Mouse (Mus musculus) heart, postnatal 10 days (tissue): ENCODE measurements around the gene Calml4. TPM values are rescaled to one million over a fixed set of nuclear protein-coding genes. Genes with fewer than 3 reads are reported as not detected.
A peak's percentile ranks its signal among the peaks of the same experiment; 100 is the strongest.
"Not testable (repeated sequence)": the region's sequence is repeated elsewhere in the genome, so short reads cannot be mapped to it uniquely, and the experiment has no call there.

ENCODE experiments used
- DNase-seq, 2 experiments: peaks; one replicate each; pipeline ENCODE4 v3.0.0; 2021
- intact Hi-C: fragments of 180-260 bp; cut with DNase I; formaldehyde crosslinking; loops from one replicate; pipeline ENCODE4 v1.15.1; 2025
- total RNA-seq, 2 experiments: library from RNA; stranded (reverse); gene quantifications; 2 replicates each; pipeline ENCODE4 v1.2.3; 2021

The Calml4 gene
- 1 to 10 TPM; 1.8 to 2.2 TPM for total RNA-seq

DNA sequence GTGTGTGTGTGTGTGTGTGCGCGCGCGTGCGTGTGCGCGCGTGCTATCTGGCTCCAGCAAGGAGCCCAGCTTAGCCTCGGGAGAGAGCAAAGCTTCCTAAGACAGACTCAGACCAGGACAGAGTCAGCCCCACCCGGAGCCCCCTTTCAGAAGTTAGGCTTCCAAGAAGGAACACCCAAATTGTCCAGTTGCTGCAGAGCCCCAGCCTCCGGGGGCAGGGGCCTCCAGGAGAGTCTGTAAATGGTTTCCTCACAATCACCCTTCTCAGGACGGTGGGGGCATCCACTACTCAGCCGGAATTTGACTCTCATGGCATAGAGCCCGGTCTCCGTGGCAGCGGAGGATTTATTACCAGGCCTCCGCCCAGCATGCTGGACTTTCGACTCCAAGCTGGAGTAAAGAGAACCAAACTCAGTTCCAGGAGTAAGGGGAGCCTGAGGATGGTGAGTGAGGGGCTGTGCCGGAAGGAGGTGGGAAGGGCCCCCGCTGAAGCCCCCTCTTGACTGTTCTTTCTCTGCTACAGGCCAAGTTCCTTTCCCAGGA is at the start of gene Calml4:
TSS of gene Calml4 (plus strand) at position 362 of the 543 bp plus-strand sequence.
- peak; percentile 80 to 87 for DNase-seq
- intact Hi-C loops, result no loop called here

DNA sequence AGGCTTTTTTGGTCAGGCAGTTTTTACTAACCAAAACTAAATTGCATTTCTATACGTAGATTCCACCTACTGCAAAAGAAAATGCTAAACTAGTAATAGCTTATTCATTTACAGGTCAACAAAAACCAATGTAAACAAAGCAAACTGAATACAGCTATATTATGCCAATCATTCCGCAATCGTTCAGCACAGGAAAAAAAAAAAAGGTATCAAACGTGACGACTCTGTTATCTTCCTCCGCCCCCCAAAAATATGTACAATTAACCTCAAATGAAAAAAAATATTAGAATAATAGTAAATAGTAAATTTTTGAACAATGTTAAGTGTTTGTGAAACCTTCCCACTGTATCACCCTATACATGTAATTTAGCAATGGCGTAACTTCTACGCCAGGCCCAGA is 47.8 kb upstream of the Calml4 start:
- DNase-seq, result no peak
- intact Hi-C loops, result no loop called here

DNA sequence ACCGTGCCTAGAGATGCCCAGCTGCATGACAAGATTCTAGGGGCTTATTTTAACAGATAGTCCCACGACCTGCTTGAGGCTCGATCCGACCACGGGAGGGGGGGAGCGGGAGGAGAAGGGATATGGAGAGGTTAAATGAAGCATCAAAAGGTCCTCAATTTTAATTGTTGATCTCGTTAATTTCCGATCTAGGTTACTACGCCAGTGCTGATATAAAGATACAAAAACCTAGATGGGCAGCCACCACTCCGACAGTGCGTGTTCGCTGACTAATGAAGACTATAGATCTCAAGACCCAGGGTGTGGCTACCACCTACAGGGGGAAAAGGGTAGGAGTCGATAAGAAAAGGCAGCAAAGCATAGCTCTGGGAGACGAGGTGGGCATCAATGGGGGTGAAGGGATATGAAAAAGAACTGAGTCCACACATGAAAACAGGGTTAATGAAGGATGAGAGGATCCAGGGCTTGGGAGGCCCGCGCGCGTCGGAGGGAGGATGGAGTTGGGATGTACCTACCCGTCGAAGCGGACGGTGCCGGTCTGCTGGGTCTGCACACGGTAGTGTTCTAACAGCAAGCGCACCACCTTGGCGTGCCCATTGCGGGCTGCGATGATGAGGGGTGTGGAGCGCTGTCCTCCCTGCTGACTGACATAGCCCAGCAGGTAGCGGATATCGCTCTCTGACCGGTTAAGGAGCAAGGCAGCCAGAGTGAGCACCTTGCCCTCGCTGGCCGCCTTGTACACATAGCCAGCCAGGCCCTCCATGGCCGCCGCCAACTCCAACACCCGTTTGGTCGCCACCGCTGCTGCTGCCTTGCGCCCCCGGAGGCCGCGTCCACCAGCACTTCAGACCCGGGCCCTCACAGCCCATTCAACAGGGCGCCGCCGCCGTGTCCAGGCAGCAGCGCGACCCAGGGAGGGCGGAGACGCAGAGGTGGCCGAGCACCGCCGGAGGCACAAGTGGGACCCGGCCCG is 47.1 kb upstream of the Calml4 start:
- intact Hi-C loops, result no loop called here
- DNase-seq, result peak in 1 of 2 experiments; percentile 18

DNA sequence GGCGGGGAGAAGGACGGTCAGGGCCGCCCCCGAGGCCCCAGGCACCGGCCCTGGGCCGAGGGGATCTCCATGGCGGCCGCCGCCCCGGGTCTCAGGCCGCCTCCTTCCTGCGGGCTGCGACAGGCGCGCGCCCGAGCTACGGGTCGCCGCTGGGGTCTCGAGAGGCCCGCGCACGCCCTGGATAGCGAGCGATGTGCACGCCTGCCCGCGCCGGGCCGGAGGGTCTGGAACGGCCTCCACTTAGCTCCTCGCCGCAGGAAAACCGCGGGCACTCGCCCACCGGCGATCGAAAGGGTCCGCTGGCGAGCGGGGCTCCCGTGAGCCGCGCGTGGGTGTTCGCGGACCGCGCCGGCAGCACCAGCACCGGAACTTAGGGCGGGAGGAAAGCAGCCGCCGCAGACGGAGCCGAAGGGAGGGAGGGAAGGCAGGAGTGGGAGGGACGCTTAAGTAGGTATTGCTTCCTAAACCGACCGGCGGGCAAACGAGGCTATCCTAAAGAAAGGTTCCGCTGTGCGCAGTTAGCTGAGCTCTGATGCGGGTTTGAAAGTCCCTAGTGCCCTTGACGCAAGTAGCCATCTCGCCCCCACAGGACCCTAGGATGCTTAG is 46.3 kb upstream of the Calml4 start, which contains the start of gene Fem1b:
TSS of gene Fem1b (minus strand) at position 419 of the 606 bp plus-strand sequence.
- peak; percentile 93 to 95 for DNase-seq
- intact Hi-C loops, result no loop called here

DNA sequence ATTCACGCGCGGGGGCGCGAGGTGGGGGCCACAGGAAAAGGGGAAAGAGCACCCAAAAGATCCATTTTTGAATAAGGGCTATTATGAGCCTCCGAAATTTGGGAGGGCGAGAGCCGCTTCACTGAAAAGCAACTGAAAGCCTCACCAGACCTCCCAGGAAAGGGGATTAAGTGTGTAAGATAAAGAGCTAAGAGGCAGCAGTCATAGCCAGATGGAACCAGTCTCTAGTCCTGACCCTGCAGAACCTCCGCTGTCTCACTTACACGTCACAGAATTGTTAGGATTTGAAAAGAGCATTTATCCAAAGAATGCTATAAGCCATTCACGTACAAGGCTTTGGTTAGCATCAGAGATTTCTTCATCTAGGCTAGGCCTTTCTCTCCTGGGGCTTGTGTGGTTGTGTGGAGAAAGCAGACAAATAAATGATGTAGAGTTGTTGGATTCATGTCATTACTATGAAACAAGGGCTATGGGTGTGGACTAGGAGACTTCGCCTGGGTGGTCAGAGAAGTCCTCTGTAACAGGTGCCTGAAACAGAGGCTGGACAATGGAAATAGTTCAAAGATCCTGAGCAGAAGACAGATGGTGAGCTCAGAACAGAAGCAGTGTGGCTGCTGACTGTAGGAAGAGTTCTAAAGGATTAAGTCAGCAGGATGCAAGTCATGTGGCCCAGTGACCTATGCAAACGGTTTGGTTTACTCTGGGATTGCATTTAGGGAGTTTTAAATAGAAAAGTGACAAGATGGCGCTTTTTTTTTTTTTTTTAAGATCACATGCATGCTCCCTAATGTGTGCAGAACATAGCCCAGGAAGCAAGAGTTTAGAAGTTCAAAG is 45.4 kb upstream of the Calml4 start:
- no peak for DNase-seq
- intact Hi-C loops, result no loop called here

DNA sequence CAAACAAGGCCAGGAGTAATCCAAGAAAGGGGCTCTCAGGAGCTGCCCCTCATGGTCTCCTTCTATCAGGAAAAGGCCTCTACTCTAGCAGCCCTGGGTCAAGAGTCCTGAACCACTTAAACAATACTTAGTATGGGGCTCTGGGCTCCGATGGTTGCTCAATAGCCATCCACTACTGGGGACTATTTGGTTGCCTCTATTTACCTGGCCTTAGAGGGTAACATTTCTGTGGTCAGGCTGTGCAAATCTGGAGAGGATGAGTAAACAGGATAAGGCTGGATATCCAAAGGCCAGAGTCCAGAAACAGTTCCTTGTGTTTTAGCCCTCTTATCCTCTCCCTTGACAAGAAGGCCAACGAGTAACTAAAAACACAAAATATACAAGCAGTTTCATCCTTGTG is 43.1 kb upstream of the Calml4 start:
- intact Hi-C loops, result no loop called here
- no peak for DNase-seq

DNA sequence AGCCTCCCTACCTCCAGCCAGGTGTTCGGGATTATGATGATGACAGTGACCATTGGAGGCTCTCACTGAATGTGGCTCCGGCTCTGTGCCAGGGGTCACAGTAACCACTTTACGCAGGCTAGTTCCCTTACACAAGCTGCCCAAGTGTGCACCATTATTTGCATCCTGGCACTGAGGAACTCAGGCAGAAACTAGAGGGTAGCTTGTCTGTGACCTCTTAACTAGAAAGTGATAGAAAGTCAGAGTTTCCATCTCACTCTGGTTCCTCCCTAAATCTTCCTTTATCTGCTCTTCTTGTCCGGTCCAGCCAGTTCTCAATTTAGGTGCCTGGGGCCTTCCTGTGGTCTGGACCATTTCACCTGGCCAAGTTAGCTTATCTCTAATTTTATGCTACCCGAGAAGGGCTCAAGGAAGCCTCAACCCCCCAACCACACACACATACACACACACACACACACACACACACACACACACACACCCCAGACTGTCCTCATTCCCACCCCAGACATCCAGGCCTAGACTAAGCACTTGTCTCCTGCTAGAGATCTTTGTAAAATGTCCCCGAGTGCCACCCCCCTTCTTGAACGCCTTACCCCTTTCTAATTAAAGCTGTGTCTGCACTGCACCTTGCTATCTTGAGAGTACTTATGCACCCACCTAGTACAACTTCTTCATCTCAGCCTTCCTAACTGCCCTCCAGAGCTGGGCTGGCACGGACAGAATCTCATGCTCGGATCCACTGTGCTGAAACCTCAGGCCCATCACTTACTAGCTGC is 41.4 kb upstream of the Calml4 start:
- no peak for DNase-seq
- intact Hi-C loops, result no loop called here

DNA sequence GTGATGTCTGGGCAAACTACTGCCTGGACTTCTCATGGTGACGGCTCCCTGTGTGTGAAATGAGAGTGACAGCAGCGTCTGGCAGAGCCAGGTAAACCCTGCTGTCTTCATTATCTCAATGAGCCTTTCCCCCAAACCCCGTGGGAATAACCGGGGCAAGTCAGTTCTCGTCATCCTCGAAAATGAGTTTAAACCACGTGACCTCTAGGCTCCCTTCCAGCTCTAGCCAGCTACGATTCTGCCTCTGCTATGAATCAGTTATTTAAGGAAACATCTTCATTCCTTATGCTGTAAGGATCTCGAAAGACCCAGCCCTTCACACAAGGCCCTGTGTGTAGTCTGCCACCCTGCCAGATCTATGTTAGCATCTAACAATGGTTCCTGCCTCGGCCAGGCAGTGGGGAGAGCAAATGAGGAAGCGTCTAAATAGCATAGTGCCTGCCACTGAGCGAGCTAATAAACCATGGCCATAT is 40.7 kb upstream of the Calml4 start:
- peak; percentile 82 to 84 for DNase-seq
- intact Hi-C loops, result no loop called here

DNA sequence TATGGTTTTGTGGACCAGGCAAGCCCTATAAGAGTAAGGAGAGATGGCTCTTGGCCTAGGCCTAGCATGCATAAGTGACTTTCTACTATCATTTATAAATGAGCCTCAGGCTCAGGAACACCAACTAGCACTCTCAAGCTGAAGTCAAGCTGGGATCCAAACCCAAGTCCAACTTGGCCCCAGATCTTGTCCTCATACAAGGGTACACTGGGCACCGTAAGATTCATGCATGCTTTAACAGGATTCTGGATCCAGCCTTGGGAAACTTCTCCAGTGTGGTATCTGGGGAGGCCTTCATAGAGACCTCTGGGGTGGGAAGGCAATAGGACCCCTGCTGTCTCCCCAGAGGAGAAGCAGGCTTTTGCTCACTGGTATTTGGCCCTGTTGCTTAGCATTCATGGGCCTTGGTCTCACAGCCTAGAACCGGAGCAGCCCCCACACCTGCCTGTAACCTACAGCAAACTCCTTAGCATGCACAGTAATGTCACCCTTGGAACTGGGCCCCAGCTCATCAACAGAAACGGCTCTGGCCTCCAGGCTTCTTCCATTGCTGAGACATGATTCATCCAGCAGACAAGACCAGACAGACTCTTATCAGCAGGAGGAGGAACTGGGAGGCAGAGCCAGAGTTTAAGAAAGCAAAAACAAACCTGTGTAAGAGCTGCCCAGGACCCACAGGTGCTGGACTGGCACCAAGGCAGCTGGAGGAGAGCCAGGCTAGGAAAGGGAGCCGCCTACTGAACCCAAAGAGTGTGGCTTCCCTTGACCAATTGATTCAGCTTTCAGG is 39.9 kb upstream of the Calml4 start:
- intact Hi-C loops, result no loop called here
- peak in 1 of 2 experiments; percentile 15 for DNase-seq

DNA sequence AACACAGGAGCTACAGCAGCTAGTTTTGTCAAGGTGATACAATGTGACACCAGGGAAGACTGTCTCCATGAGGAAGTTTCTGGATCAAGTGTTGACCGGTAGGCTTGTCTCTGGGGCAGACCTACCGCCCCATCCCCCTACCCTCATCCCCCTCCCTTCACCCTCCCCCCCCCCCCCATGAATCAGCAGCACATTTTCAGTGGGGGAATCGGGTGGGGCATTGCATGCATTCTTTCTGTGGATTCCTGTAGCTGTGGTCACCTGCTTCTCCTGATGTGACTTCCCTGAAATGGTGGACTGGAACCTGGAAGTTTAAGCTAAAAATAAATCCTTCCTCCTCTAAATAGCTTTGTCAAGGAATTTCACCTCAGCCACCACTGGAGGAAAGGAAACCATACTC is 38.4 kb upstream of the Calml4 start:
- DNase-seq, result no peak
- intact Hi-C loops, result no loop called here

DNA sequence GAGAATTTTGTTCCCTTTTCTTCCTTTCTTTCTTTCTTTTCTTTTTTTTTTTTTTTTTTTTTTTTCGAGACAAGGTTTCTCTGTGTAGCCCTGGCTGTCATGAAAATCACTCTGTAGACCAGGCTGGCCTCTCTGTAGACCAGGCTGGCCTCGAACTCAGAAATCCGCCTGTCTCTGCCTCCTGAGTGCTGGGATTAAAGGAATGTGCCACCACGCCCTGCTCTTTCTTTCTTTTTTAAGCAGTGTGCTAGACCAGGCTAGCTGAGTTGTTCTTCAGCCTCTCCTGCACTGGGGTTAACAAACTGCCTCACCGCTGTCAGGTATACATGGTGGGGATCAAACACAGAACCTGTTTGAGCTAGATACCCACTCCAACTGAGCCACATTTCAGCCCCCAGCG is 38.0 kb upstream of the Calml4 start:
- DNase-seq, intact Hi-C loops: not testable (repeated sequence)

DNA sequence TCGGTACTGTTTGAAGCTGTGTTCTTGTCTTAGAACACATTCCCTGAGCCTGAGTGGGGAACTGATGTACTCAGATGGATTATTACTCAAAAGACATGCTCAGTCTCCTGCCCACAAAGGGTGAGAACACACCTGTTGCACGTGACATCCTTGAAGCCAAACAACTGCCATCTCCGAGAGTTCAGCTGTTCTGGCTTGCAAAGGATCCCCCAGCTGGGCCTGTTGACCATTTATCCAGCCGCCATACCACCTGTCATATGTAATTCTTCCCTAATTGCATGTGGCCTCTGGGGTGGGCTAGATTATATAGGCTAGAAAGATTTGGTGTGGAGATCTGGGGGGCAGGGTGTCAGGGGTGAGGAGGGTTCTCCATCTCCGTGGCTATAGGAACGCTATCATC is 37.1 kb upstream of the Calml4 start:
- intact Hi-C loops, result no loop called here
- DNase-seq, result no peak

DNA sequence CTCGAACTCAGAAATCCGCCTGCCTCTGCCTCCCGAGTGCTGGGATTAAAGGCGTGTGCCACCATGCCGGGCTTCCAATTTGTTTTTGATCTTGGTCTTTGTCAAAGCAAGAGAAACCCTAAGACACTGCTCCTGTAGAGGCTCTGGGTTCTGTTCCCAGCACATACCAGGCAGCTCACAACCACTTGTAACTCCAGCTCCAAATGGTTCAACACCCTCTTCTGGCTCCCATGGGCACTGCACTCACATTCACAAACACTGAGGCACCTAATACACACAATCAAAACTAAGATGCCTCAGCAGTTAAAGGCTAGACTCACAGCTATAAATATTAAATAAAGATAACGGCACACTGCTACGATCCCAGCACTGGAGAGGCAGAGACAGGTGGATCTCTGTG is 36.1 kb upstream of the Calml4 start:
- intact Hi-C loops, result no loop called here

DNA sequence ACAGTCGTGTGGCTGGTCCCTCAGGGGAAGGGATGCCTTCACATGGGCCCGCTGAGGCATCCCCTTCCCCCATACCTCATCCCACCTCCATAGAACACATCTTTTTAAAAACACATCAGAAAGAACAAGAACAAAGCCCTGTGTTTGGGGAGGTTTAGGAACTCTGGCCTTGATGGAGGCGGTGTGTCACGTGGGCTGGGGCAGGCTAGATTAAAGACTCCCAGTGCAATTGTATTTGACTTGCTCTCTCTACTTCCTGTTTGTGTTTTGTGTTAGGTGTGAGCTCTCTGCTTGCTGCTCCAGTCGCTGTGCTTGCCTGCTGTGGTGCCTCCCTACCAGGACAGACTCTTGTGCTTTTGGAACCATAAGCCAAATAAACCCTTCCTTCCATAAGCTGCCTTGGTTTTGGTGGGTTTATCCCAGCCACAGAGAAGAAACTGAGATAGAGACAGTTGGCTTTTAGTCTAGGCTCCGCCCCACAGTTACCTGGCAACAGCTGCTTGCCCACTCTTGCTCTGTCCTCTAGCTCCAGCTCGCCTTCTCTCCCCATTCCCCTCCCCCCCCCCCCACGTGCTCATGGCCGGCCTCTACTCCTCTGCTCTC is 32.0 kb upstream of the Calml4 start:
- intact Hi-C loops, result no loop called here
- DNase-seq, result no peak

More for the DNA sequence above, 36.1 kb upstream of the Calml4 start:
- DNase-seq, result no peak

DNA sequence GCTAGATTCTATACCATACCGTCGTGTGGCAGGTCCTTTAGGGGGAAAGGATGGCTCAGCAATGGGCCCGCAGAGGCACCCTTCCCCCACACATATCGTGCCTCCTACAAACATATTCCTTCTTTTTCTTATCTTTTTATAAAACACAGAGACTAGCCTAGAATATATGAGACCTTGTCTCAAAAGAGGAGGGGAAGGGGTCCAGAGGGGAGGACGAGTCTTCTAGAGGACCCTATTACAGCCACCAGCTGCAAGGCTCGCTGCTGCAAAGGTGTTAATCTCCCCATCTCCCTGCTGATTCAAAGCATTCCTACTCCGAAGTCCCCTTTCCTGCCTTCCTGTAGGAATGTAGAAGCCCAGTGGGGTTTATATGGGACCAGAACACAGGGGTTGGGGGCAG is 31.4 kb upstream of the Calml4 start:
- no peak for DNase-seq
- intact Hi-C loops, result no loop called here

DNA sequence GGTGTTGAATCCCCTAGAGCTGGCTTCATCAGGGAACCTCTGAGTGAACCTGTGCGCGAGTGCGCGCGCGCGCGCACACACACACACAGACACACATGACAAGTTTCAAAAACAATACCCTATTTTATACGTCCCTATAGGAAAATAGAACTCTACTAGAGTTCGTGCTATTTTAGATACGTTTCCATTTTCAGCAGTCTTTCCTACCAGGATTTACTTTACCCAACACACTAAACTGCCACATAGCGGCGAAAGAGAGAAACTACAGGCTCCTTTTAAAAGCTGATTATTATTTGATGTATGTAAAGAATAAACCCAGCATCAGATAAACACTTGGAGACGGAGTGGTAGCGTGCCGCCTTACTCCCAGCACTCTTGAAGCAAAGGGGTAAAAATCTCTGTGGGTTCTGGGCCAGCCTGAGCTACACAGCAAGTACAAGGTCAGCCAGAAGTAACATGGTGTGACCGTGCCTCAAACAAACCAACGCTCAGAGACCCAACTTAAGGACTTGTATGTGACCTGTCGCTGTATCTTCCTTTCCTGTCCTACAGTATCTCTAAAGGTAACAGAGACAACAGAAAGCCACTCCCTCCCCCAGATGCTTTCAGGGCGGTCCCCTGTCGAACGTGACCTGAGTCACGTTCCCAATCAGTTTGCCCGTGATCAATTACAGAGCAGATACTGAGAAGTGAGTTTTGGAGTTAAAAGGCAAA is 29.8 kb upstream of the Calml4 start:
- peak; percentile 42 to 45 for DNase-seq
- intact Hi-C loops, result loop anchor here (1.0 kb wide), 1 partner anchor 84 kb away; no protein-coding TSS in a partner anchor

DNA sequence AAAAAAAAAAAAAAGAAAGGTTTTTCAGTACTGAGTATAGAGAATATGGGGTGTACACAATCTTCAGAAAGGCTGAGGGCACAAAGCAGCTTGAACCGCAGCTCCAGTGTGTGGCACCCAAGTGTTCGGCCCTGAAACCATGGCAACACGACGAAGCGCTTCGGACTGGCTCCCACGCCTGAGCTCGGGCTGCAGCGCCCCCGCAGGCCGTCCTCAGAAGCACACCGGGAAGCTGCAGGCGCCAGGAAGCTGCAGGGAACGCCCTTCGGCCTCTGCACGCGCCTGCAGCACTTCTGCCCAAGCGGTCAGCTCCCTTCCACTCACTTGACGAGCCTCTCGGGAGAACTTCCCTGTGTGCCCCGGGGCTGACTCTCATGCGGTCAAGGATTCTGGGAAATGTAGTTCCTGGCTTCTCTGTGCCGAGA is 29.2 kb upstream of the Calml4 start:
- peak; percentile 97 to 98 for DNase-seq
- intact Hi-C loops, result loop anchor here (1.0 kb wide), 1 partner anchor 84 kb away; no protein-coding TSS in a partner anchor

DNA sequence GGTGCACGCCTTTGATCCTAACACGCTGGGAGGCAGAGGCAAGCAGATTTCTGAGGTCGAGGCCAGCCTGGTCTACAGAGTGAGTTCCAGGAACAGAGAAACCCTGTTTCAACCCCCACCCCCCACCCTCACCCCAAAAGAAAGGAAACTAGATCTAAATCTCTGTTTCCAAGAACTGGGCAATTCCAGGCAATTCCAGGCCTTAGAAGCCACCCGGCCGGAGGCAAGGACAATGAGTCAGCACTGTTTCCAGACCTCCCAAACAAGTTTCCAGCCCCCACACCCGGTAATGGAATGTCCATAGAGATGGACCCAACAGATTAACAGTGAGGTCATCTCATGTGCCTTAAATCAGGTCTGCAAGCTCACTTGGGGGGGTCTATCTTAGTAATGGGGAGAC is 28.0 kb upstream of the Calml4 start:
- DNase-seq, result no peak
- intact Hi-C loops, result no loop called here
